Mouse (Mus musculus): Measurements from ENCODE around the gene Capn8. TPM values are rescaled to one million over a fixed set of nuclear protein-coding genes. Genes with fewer than 3 reads are reported as not detected.
"Not testable (repeated sequence)": the region's sequence is repeated elsewhere in the genome, so short reads cannot be mapped to it uniquely, and the experiment has no call there.

Capn8 gene
- total RNA-seq, 2 experiments from 2014 or later, result not detected

GRCm38 (mm10) chr1:182591491-182591890 lies 26.7 kb downstream of the Capn8 start:
- DNase-seq, result no peak
- intact Hi-C loops (cut with DNase I; ENCODE audit: low total_unique reads), result no loop called here

- DNase-seq, result no peak
- intact Hi-C loops (cut with DNase I; ENCODE audit: low total_unique reads), result no loop called here
Measured at GRCm38 (mm10) chr1:182592436-182592835, 27.6 kb downstream of the Capn8 start.

- intact Hi-C loops (cut with DNase I; ENCODE audit: low total_unique reads), result no loop called here
- no peak for DNase-seq
Measured at GRCm38 (mm10) chr1:182605330-182606150, 40.7 kb downstream of the Capn8 start.

- intact Hi-C loops (cut with DNase I; ENCODE audit: low total_unique reads), result no loop called here
- DNase-seq, result peak; percentile 13
Measured at GRCm38 (mm10) chr1:182609701-182610335, 45.0 kb downstream of the Capn8 start.

- intact Hi-C loops (cut with DNase I; ENCODE audit: low total_unique reads), result no loop called here
- no peak for DNase-seq
Measured at GRCm38 (mm10) chr1:182615465-182615864, 50.7 kb downstream of the Capn8 start.

GRCm38 (mm10) chr1:182618200-182618947 lies 53.6 kb downstream of the Capn8 start:
- intact Hi-C loops (cut with DNase I; ENCODE audit: low total_unique reads), result no loop called here
- no peak for DNase-seq

- no peak for DNase-seq
- intact Hi-C loops (cut with DNase I; ENCODE audit: low total_unique reads), result no loop called here
Measured at GRCm38 (mm10) chr1:182620470-182620869, 55.7 kb downstream of the Capn8 start.

- no peak for DNase-seq
- intact Hi-C loops (cut with DNase I; ENCODE audit: low total_unique reads), result no loop called here
Measured at GRCm38 (mm10) chr1:182621256-182621655, 56.4 kb downstream of the Capn8 start.

GRCm38 (mm10) chr1:182626197-182626596 lies 61.4 kb downstream of the Capn8 start:
- intact Hi-C loops (cut with DNase I; ENCODE audit: low total_unique reads), result no loop called here
- no peak for DNase-seq

- no peak for DNase-seq
- intact Hi-C loops (cut with DNase I; ENCODE audit: low total_unique reads), result no loop called here
Measured at GRCm38 (mm10) chr1:182629228-182629627, 64.4 kb downstream of the Capn8 start.

- intact Hi-C loops (cut with DNase I; ENCODE audit: low total_unique reads), result no loop called here
- DNase-seq, result no peak
Measured at GRCm38 (mm10) chr1:182633712-182634294, 69.0 kb downstream of the Capn8 start.

- intact Hi-C loops (cut with DNase I; ENCODE audit: low total_unique reads), result no loop called here
- DNase-seq, result no peak
Measured at GRCm38 (mm10) chr1:182639016-182639415, 74.2 kb downstream of the Capn8 start.

GRCm38 (mm10) chr1:182639456-182639855 lies 74.6 kb downstream of the Capn8 start:
- intact Hi-C loops (cut with DNase I; ENCODE audit: low total_unique reads), result no loop called here
- DNase-seq, result no peak

- DNase-seq, result no peak
- intact Hi-C loops (cut with DNase I; ENCODE audit: low total_unique reads), result no loop called here
Measured at GRCm38 (mm10) chr1:182640094-182640493, 75.3 kb downstream of the Capn8 start.

GRCm38 (mm10) chr1:182642779-182643178 lies 78.0 kb downstream of the Capn8 start:
- intact Hi-C loops (cut with DNase I; ENCODE audit: low total_unique reads), result no loop called here
- DNase-seq, result no peak

- intact Hi-C loops (cut with DNase I; ENCODE audit: low total_unique reads); DNase-seq: not testable (repeated sequence)
Measured at GRCm38 (mm10) chr1:182644418-182644817, 79.6 kb downstream of the Capn8 start.

GRCm38 (mm10) chr1:182645211-182645668 lies 80.4 kb downstream of the Capn8 start:
- no peak for DNase-seq
- intact Hi-C loops (cut with DNase I; ENCODE audit: low total_unique reads), result no loop called here

- intact Hi-C loops (cut with DNase I; ENCODE audit: low total_unique reads), result no loop called here
- DNase-seq, result no peak
Measured at GRCm38 (mm10) chr1:182646796-182647195, 82.0 kb downstream of the Capn8 start.

GRCm38 (mm10) chr1:182657760-182658159 lies 93.0 kb downstream of the Capn8 start:
- DNase-seq, result peak; percentile 52

GRCm38 (mm10) chr1:182660365-182660764 lies 95.6 kb downstream of the Capn8 start:
- DNase-seq, result no peak
- intact Hi-C loops (cut with DNase I; ENCODE audit: low total_unique reads), result no loop called here

More at GRCm38 (mm10) chr1:182657760-182658159, 93.0 kb downstream of the Capn8 start:
- intact Hi-C loops (cut with DNase I; ENCODE audit: low total_unique reads), result loop anchor here (5.0 kb wide), 1 partner anchor 95 kb away; no protein-coding TSS in a partner anchor

Measured in gastrocnemius, postnatal 14 days (tissue).